Mouse (Mus musculus) splenic B cell, adult 2 months (primary cell): ENCODE results near the gene Borcs5.

ENCODE experiments used
- DNase-seq: peaks from one replicate; pipeline ENCODE4 v3.0.0-alpha.2; 2011; ENCODE audit warnings: low read depth, low spot score
- H3K27me3 ChIP-seq: 2 replicates; pipeline ENCODE4 v1.6.1; 2012; ENCODE audit warnings: mild to moderate bottlenecking, low read length, moderate library complexity, mixed read lengths; ENCODE audit not compliant: control insufficient read depth, poor library complexity, insufficient read depth, severe bottlenecking
- H3K36me3 ChIP-seq: 2 replicates; pipeline ENCODE4 v1.6.1; 2012; ENCODE audit warnings: mild to moderate bottlenecking, low read length, moderate library complexity, mixed read lengths; ENCODE audit not compliant: control insufficient read depth, poor library complexity, insufficient read depth, severe bottlenecking

Gene Borcs5

GRCm38 (mm10) chr6:134725406-134725805, 86.1 kb downstream of the Borcs5 start:
- DNase-seq: no peak
- Histone ChIP-seq H3K36me3 (peaks cover 4% of the 10 kb centered on the region; the same call in 1 of the 2 replicates), H3K27me3 (no peaks in the 10 kb centered on the region)

- no peak for DNase-seq
- Histone ChIP-seq H3K36me3 (no peaks in the 10 kb centered on the region), H3K27me3 (no peaks in the 10 kb centered on the region)
Observed at GRCm38 (mm10) chr6:134730978-134731377, 91.7 kb downstream of the Borcs5 start.

DNA sequence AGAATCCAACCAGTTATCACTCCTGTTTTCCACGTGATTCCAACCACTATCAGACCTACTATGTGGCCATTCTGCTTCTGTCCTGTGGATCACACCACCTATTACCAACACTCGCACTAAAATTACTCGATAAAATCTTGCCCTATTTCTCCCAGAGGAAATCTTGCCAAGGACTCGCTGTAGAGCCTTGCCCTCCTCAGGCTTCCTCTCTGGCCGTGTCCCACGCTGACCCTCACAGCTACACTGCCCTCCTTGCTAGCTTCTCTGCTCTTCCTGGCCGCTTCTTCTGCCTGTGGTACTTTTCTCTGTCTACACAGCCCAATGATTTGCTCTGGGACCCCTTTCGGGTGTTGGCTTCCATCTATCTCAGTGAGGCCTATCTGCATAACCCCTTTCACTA, 93.5 kb downstream of the Borcs5 start:
- Histone ChIP-seq H3K27me3 (no peaks in the 10 kb centered on the region), H3K36me3 (no peaks in the 10 kb centered on the region; the same call in 1 of the 2 replicates)

GRCm38 (mm10) chr6:134733800-134734221, 94.5 kb downstream of the Borcs5 start:
- no peak for DNase-seq
- no peaks in the 10 kb centered on the region for H3K27me3 ChIP-seq
- H3K36me3 ChIP-seq: no peaks in the 10 kb centered on the region; the same call in 1 of the 2 replicates

More for the DNA sequence above, 93.5 kb downstream of the Borcs5 start:
- no peak for DNase-seq

- Histone ChIP-seq H3K36me3 (peaks cover 3% of the 10 kb centered on the region; the same call in 1 of the 2 replicates), H3K27me3 (no peaks in the 10 kb centered on the region)
- DNase-seq: no peak
Observed at GRCm38 (mm10) chr6:134736853-134737252, 97.5 kb downstream of the Borcs5 start.

DNA sequence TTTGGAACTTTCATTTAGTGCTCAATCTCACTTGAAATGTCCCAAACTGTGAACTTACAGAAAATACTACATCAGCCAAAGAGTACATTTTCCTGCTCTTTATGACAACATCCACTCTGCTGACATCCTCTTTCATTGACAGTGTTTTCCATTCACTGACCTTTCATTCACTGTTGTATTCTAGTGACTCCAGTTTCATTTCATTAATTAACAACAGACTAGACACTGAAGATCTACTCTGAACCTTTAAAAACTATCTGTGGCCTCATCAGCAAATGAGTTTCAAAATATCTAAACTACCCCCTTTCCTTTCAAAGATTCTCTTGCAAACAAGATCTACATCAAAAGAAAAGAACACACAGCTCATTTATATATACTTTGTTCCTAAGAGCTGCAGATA, 104.3 kb downstream of the Borcs5 start:
- Histone ChIP-seq H3K27me3 (no peaks in the 10 kb centered on the region), H3K36me3 (0 out of 2 replicates have a peak, but pooled peaks cover 3% of the 10 kb centered on the region)
- DNase-seq: no peak

GRCm38 (mm10) chr6:134745876-134746275, 106.6 kb downstream of the Borcs5 start:
- no peak for DNase-seq
- H3K27me3 ChIP-seq: no peaks in the 10 kb centered on the region
- no peaks in the 10 kb centered on the region for H3K36me3 ChIP-seq

GRCm38 (mm10) chr6:134748126-134748525, 108.8 kb downstream of the Borcs5 start:
- Histone ChIP-seq H3K36me3 (no peaks in the 10 kb centered on the region), H3K27me3 (no peaks in the 10 kb centered on the region)
- no peak for DNase-seq

DNA sequence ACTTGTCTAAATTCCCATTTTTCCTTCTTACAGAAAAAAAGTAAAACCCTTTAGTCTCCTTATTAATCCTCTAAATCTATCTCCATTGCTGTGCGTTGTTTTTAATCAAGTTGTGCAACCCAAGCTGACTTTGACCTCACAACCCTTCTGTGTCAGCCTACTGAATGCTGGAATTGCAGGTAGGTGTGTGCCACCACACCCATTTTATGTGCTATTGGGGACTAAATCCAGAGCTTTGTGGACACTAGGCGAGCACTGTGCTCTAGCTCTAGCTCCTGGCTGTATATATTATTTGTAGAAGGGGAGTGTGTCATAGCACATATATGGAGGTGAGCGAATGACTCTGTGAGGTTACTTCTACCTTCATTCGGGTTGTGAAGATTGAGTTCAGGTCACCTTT, 111.8 kb downstream of the Borcs5 start:
- no peaks in the 10 kb centered on the region for H3K27me3 ChIP-seq
- no peaks in the 10 kb centered on the region; the same call in 1 of the 2 replicates for H3K36me3 ChIP-seq
- DNase-seq: no peak

DNA sequence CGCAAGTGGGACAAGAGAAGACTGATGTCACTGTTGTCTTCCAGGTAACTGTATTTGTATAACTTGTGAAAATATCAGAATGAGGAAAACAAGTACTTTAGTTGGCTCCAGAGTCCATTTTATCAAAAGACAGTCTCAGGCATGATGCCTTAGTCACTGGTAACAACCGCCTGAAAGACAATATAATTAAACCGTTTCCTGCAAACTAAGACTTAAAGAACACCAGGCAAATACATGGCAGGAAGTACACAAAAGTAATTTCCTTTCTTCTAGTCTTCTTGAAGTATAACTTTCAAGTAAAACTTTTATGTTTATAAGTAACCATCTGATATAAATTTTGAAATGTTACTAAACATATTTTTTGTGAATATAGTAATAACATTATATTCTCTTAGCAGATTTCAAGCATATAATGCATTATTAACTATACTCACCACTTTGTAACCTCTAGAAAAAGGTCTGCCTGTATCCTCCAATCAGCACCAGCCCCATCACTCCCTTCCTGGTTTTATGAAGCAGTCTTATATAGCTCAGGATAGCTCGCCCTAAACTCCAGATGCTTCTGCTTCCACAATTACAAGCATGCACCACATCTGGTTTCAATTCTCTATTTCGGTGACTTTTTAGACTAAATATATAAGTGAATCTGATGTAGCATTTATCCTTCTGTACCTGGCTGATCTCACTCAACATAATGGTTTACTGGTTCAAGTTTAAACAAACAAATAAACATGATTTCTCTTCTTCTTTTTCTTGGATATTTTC, 112.8 kb downstream of the Borcs5 start:
- Histone ChIP-seq H3K27me3 (no peaks in the 10 kb centered on the region), H3K36me3 (no peaks in the 10 kb centered on the region; the same call in 1 of the 2 replicates)
- peak; percentile 48 for DNase-seq

- Histone ChIP-seq H3K36me3 (no peaks in the 10 kb centered on the region; the same call in 1 of the 2 replicates), H3K27me3 (no peaks in the 10 kb centered on the region)
- DNase-seq: peak; percentile 4
Observed at GRCm38 (mm10) chr6:134753412-134753811, 114.1 kb downstream of the Borcs5 start.

DNA sequence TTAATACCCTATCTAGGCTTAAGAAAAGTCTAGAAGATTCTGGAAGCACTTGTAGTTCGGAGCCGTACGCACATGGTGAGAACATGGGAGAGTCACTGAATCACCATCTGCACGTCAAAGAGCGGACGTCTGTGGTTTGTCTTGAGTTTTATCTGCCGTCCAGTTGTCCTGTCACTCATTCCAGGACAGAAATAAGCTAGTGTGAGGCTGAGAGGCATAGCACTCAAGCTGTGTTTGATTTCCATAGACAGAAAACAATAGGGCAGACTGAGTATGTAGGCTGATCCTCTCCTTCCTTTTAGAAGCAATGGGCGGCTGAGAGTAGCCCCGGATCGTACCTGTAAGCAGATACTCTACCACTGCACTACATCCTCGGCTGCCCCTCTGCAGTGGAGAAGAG, 114.5 kb downstream of the Borcs5 start:
- Histone ChIP-seq H3K27me3 (no peaks in the 10 kb centered on the region), H3K36me3 (no peaks in the 10 kb centered on the region; the same call in 1 of the 2 replicates)
- no peak for DNase-seq

- Histone ChIP-seq H3K27me3 (no peaks in the 10 kb centered on the region), H3K36me3 (no peaks in the 10 kb centered on the region; the same call in 1 of the 2 replicates)
- no peak for DNase-seq
Observed at GRCm38 (mm10) chr6:134756058-134756457, 116.7 kb downstream of the Borcs5 start.
